Mouse (Mus musculus) liver, embryonic 13.5 days (tissue): ENCODE results near the gene Zbtb38. TPM values are rescaled to one million over a fixed set of nuclear protein-coding genes. Genes with fewer than 3 reads are reported as not detected.

Experiments used
- ATAC-seq: fragments of 200-750 bp; cut with Nextera tagmentation; 2 replicates; pipeline ENCODE4 v1.8.0; 2017; ENCODE audit warnings: low read depth, mild to moderate bottlenecking, moderate number of reproducible peaks, moderate library complexity
- DNase-seq: peaks from one replicate; pipeline ENCODE4 v3.0.0; 2022
- H3K27ac ChIP-seq: fragments of 300-500 bp; sonication (generic); 2 replicates; pipeline ENCODE4 v1.5.1; 2015; ENCODE audit warnings: moderate library complexity, mild to moderate bottlenecking, inconsistent platforms
- H3K27me3 ChIP-seq: fragments of 300-500 bp; sonication (generic); 2 replicates; pipeline ENCODE4 v1.6.1; 2015; ENCODE audit warnings: mild to moderate bottlenecking, inconsistent platforms
- H3K36me3 ChIP-seq: fragments of 300-500 bp; sonication (generic); 2 replicates; pipeline ENCODE4 v1.6.1; 2015; ENCODE audit warnings: mild to moderate bottlenecking, inconsistent platforms
- H3K4me1 ChIP-seq: fragments of 300-500 bp; sonication (generic); replicated peaks from 2 replicates; pipeline ENCODE4 v1.6.1; 2015; ENCODE audit warnings: inconsistent platforms
- H3K4me2 ChIP-seq: fragments of 300-500 bp; sonication (generic); 2 replicates; pipeline ENCODE4 v1.6.1; 2015; ENCODE audit warnings: inconsistent platforms, mild to moderate bottlenecking, moderate library complexity
- H3K4me3 ChIP-seq: fragments of 300-500 bp; sonication (generic); replicated peaks from 2 replicates; pipeline ENCODE4 v1.5.1; 2015; ENCODE audit warnings: mild to moderate bottlenecking, inconsistent platforms
- H3K9ac ChIP-seq: fragments of 300-500 bp; sonication (generic); 2 replicates; pipeline ENCODE4 v1.6.1; 2015; ENCODE audit warnings: mild to moderate bottlenecking, inconsistent platforms
- H3K9me3 ChIP-seq: fragments of 300-500 bp; sonication (generic); replicated peaks from 2 replicates; pipeline ENCODE4 v1.6.1; 2016; ENCODE audit warnings: inconsistent platforms
- WGBS: fragments of 180-500 bp; shearing (Covaris S2); methylation state at CpG from one replicate; pipeline ENCODE4 v1.1.7; 2015; ENCODE audit not compliant: insufficient replicate concordance; 5-methylcytosine and 5-hydroxymethylcytosine counted together
- polyA plus RNA-seq: library from polyadenylated mRNA; unstranded; fragments of >200 nt; fragmentation: Nextera tagmentation; extraction: Ambion mirVana; gene quantifications from 2 replicates; pipeline ENCODE4 v1.2.1, GENCODE M21; 2015

The Zbtb38 gene
- polyA plus RNA-seq, 1 experiment from 2014 or later = 5.8 TPM

- Histone ChIP-seq H3K9me3 (no peaks in the 10 kb centered on the region), H3K27me3 (no peaks in the 10 kb centered on the region), H3K4me1 (peaks cover 54% of the 10 kb centered on the region), H3K4me3 (peak overlapping the region; percentile 83), H3K27ac (peak overlapping the region; percentile 89), H3K4me2 (peak overlapping the region; percentile 78), H3K36me3 (peaks cover 14% of the 10 kb centered on the region), H3K9ac (peak overlapping the region; percentile 87)
- no peak for ATAC-seq
- 44% methylated on average over 10 of the region's 10 CpGs for WGBS
- DNase-seq = no peak
Measured at GRCm38 (mm10) chr9:96718888-96719287, 33.7 kb downstream of the Zbtb38 start.

- Histone ChIP-seq H3K27me3 (no peaks in the 10 kb centered on the region), H3K4me3 (peak overlapping the region; percentile 83), H3K27ac (no peak overlapping the region), H3K36me3 (peaks cover 14% of the 10 kb centered on the region), H3K4me1 (peaks cover 51% of the 10 kb centered on the region), H3K9ac (no peak overlapping the region), H3K9me3 (no peaks in the 10 kb centered on the region), H3K4me2 (peak overlapping the region; percentile 78)
- ATAC-seq (no peak), DNase-seq (no peak)
- 82% methylated on average over 8 of the region's 8 CpGs for WGBS
Measured at GRCm38 (mm10) chr9:96718402-96718798, 34.2 kb downstream of the Zbtb38 start.

GRCm38 (mm10) chr9:96717698-96718401, 34.8 kb downstream of the Zbtb38 start:
- Histone ChIP-seq H3K27ac (no peak overlapping the region; the same call in 1 of the 2 replicates), H3K9me3 (no peaks in the 10 kb centered on the region), H3K9ac (no peak overlapping the region), H3K4me3 (no peak overlapping the region), H3K4me1 (peaks cover 51% of the 10 kb centered on the region), H3K4me2 (peak overlapping the region; percentile 78), H3K36me3 (peaks cover 14% of the 10 kb centered on the region), H3K27me3 (no peaks in the 10 kb centered on the region)
- DNase-seq (no peak), ATAC-seq (no peak)
- WGBS = 86% methylated on average over 16 of the region's 16 CpGs

DNA sequence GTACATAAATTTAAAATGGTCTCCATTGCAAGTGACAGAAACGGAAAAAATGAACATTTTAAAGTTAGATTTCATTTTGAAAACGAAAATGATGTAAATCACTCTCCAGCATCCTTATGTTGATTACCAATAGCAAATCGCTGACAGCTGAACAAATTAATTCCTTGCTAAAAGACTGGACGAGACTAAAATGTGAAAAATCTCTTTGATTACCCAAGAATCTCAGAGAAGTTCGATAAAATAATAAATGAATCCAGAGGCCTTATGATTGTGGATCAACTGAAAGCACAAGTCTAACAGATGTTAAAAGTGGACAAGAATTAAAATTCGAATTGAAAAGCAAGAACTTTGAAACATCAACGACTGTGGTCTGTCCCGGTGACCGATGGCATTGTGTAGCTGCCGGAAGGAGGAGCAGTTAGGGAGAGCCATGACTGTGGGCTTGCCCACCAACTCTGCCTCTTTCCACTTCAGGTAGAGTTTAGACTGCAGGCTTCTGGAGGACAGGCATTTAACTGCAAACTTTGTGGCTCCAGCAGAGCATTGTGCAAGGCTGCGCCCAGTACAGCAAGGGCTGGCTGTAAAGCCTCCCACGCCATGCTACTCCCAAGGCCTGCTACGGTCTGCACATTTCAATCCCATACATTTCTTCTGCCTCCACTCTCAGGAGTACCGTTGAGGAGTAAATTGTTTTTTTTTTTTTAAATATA, 35.7 kb downstream of the Zbtb38 start:
- Histone ChIP-seq H3K27me3 (no peaks in the 10 kb centered on the region), H3K27ac (no peak overlapping the region; the same call in 1 of the 2 replicates), H3K36me3 (peaks cover 14% of the 10 kb centered on the region), H3K4me1 (peaks cover 53% of the 10 kb centered on the region), H3K4me3 (no peak overlapping the region), H3K4me2 (no peak overlapping the region), H3K9ac (no peak overlapping the region), H3K9me3 (no peaks in the 10 kb centered on the region)
- no peak for DNase-seq
- WGBS = 84% methylated on average over 14 of the region's 14 CpGs
- ATAC-seq = no peak

DNA sequence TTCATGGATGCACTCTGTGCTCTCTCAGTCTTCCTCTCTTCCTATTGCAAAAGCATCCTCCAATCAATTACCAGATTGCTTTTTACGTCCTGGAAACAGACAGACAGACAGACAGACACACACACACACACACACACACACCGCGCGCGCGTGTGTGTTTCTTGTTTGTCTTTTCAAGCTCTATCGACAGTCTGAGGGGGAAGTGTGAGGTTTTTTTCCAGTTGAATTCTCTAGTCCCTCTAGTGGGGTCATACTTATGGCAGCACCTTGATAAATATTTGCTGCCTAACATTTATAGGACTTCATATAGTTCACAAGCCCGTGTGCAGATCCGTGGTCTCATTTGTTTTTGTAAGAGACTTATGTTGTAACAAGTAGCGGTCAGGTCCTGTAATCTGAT, 36.5 kb downstream of the Zbtb38 start:
- 80% methylated on average over 10 of the region's 10 CpGs for WGBS
- Histone ChIP-seq H3K4me3 (no peak overlapping the region), H3K27ac (no peak overlapping the region), H3K9me3 (no peaks in the 10 kb centered on the region), H3K4me2 (no peak overlapping the region), H3K4me1 (peaks cover 50% of the 10 kb centered on the region), H3K9ac (no peak overlapping the region), H3K27me3 (no peaks in the 10 kb centered on the region), H3K36me3 (peaks cover 14% of the 10 kb centered on the region)
- ATAC-seq = no peak
- no peak for DNase-seq

DNA sequence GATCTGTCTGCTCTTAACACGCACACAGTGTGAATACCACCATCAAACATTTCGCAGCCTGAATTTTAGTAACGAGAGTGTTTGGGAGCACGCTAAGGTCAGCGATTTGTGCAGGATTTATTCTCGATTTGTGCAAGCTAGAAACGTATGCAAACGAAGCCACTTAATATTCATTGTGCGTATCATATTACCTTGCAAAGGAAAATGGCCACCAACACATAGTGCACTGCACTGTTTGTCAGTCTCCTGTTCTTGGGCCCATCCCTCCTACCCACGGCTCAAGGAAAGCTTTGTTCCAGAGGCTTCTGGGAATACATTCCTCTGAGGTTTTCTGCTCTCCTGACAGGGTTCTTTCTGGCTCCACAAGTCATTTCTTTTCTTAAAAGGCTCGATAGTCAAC, 37.5 kb downstream of the Zbtb38 start:
- DNase-seq (no peak), ATAC-seq (no peak)
- Histone ChIP-seq H3K4me3 (no peak overlapping the region), H3K27ac (no peak overlapping the region), H3K36me3 (peaks cover 14% of the 10 kb centered on the region), H3K9ac (no peak overlapping the region), H3K4me2 (no peak overlapping the region), H3K9me3 (no peaks in the 10 kb centered on the region), H3K4me1 (peaks cover 46% of the 10 kb centered on the region), H3K27me3 (no peaks in the 10 kb centered on the region)
- 83% methylated on average over 11 of the region's 11 CpGs for WGBS

- H3K27ac ChIP-seq = no peak overlapping the region
- no peak for ATAC-seq
Measured at GRCm38 (mm10) chr9:96713472-96714390, 38.9 kb downstream of the Zbtb38 start.

DNA sequence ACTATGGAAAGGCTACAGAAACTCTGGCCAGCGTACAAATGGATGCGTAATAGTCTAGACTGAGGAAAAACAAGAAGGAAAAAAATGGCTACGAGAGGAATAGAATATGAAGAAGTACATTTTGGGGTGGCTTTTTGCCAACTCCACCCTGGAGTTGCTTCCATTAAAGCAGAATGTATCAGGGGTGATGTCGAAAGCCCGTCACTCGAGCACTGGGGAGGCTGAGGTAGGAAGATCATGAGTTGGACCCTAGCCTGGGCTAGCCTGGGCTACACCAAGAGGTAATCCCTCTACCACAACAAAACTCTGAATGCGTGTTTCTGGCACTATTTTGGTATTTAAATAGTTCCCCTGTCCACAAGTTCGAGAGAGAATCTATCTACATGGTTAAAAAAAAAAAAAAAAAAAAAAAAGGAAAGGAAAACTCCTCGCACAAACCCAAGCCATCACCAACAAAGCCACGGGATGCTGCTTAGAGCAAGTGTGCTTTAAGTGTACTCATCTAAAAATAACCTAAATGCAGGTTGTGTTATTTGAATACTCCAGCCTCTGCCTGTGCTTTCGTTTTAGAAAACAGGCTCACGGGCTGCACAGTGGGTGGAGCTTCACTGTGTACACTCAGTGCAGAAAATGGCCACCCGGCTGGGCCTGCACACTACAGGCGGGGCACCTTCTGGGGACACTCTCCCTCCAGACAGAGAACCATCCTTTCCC, 39.7 kb downstream of the Zbtb38 start:
- Histone ChIP-seq H3K4me2 (peak overlapping the region; percentile 48), H3K4me1 (peaks cover 32% of the 10 kb centered on the region), H3K27me3 (no peaks in the 10 kb centered on the region), H3K36me3 (peaks cover 15% of the 10 kb centered on the region), H3K9ac (peak overlapping the region; percentile 31), H3K27ac (no peak overlapping the region), H3K4me3 (peak overlapping the region; percentile 37), H3K9me3 (no peaks in the 10 kb centered on the region)
- WGBS = 66% methylated on average over 14 of the region's 14 CpGs
- peak; percentile 80 for ATAC-seq
- DNase-seq = peak; percentile 27

More at GRCm38 (mm10) chr9:96713472-96714390, 38.9 kb downstream of the Zbtb38 start:
- no peak for DNase-seq
- Histone ChIP-seq H3K4me1 (peaks cover 37% of the 10 kb centered on the region), H3K36me3 (peaks cover 17% of the 10 kb centered on the region), H3K9ac (peak overlapping the region; percentile 31), H3K27me3 (no peaks in the 10 kb centered on the region), H3K9me3 (no peaks in the 10 kb centered on the region), H3K4me2 (peak overlapping the region; percentile 48), H3K4me3 (peak overlapping the region; percentile 37; the same call in 1 of the 2 replicates)
- 66% methylated on average over 14 of the region's 14 CpGs for WGBS

DNA sequence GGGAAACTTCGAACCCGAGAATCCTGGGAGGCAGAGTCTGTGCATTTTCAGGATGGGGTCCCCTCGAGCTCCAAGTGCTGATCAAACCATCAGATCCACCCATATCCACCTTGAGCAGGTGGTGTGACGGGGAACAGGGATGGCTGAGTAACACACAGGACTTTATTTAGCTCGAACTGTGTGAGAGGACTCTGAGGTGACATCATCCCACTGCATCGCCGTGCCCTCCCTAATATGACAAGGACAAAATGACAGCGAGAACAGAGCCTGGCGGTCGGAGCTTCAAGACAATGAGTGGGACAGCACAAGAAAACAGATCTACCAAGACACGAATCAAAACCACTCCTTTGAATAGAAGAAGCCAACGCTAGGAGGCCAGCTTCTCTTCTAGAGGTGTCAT, 40.6 kb downstream of the Zbtb38 start:
- H3K4me1 ChIP-seq = peaks cover 24% of the 10 kb centered on the region; the same call in 1 of the 2 replicates
- 87% methylated on average over 12 of the region's 12 CpGs for WGBS
- no peak for DNase-seq
- H3K27me3 ChIP-seq = no peaks in the 10 kb centered on the region
- H3K4me3 ChIP-seq = no peak overlapping the region
- H3K4me2 ChIP-seq = no peak overlapping the region
- no peak for ATAC-seq
- 0 out of 2 replicates have a peak, but pooled peaks cover 7% of the 10 kb centered on the region for H3K36me3 ChIP-seq
- no peaks in the 10 kb centered on the region for H3K9me3 ChIP-seq
- H3K9ac ChIP-seq = no peak overlapping the region
- no peak overlapping the region for H3K27ac ChIP-seq

- no peak for DNase-seq
- Histone ChIP-seq H3K4me1 (peaks cover 34% of the 10 kb centered on the region), H3K4me3 (no peak overlapping the region), H3K4me2 (no peak overlapping the region), H3K27ac (no peak overlapping the region), H3K36me3 (0 out of 2 replicates have a peak, but pooled peaks cover 2% of the 10 kb centered on the region), H3K9me3 (no peaks in the 10 kb centered on the region), H3K27me3 (no peaks in the 10 kb centered on the region), H3K9ac (no peak overlapping the region)
- WGBS = 70% methylated on average over 15 of the region's 15 CpGs
- ATAC-seq = no peak
Measured at GRCm38 (mm10) chr9:96710241-96710946, 42.2 kb downstream of the Zbtb38 start.
